Mouse (Mus musculus) granulocyte monocyte progenitor cell, adult 5-6 weeks (primary cell): ENCODE data around the gene Ckmt2. TPM values are rescaled to one million over a fixed set of nuclear protein-coding genes. Genes with fewer than 3 reads are reported as not detected.

ENCODE experiments used
- ATAC-seq: replicated peaks from 2 replicates; pipeline ENCODE4 v1.8.0; 2016; ENCODE audit warnings: mild to moderate bottlenecking, moderate TSS enrichment, inconsistent platforms; ENCODE audit not compliant: poor library complexity, severe bottlenecking
- total RNA-seq, 2 experiments: library from RNA; stranded (forward) in 1 of 2; stranded (reverse) in 1 of 2; fragments of 200-712, 200-1000 nt in 1 of 2; fragments of >200 nt in 1 of 2; fragmentation: Nextera tagmentation in 1 of 2; gene quantifications; 2 replicates each; pipeline ENCODE4 v1.2.3; 2014 to 2017

Ckmt2 gene
- total RNA-seq, 2 experiments from 2014 or later, result not detected

- ATAC-seq, result no peak
Observed at GRCm38 (mm10) chr13:91874565-91874964, 2.1 kb downstream of the Ckmt2 start.

GRCm38 (mm10) chr13:91873734-91874329 is 2.9 kb downstream of the Ckmt2 start:
- ATAC-seq, result no peak

- ATAC-seq, result no peak
Observed at GRCm38 (mm10) chr13:91868577-91868976, 8.1 kb downstream of the Ckmt2 start.

- ATAC-seq, result peak; percentile 35; the same call in 1 of the 2 replicates
Observed at GRCm38 (mm10) chr13:91858835-91859234, 17.9 kb downstream of the Ckmt2 start.

- no peak for ATAC-seq
Observed at GRCm38 (mm10) chr13:91857427-91857826, 19.3 kb downstream of the Ckmt2 start.

GRCm38 (mm10) chr13:91854412-91854811 is 22.3 kb downstream of the Ckmt2 start:
- no peak for ATAC-seq

GRCm38 (mm10) chr13:91827876-91828275 is 48.8 kb downstream of the Ckmt2 start:
- no peak for ATAC-seq

- no peak for ATAC-seq
Observed at GRCm38 (mm10) chr13:91826066-91826465, 50.6 kb downstream of the Ckmt2 start.

GRCm38 (mm10) chr13:91824845-91825550 is 51.7 kb downstream of the Ckmt2 start:
- ATAC-seq, result no peak

GRCm38 (mm10) chr13:91823735-91824134 is 53.0 kb downstream of the Ckmt2 start:
- ATAC-seq, result no peak

GRCm38 (mm10) chr13:91814670-91815069 is 62.0 kb downstream of the Ckmt2 start:
- 0 out of 2 replicates have a peak, but pooled peaks have one; percentile 27 for ATAC-seq

GRCm38 (mm10) chr13:91809476-91809875 is 67.2 kb downstream of the Ckmt2 start:
- no peak for ATAC-seq

GRCm38 (mm10) chr13:91807874-91808575 is 68.7 kb downstream of the Ckmt2 start:
- peak; percentile 30; the same call in 1 of the 2 replicates for ATAC-seq

GRCm38 (mm10) chr13:91807155-91807839 is 69.4 kb downstream of the Ckmt2 start, which contains the start of gene Zcchc9:
Gene Zcchc9, minus strand, starts transcription at chr13:91807705.
- ATAC-seq, result peak; percentile 94

Other genes starting within 250 kb of the Ckmt2 start
- not detected in 2 replicates for gene Acot12, start 135.4 kb downstream of the Ckmt2 start, total RNA-seq (2014; fragmentation: Nextera tagmentation)
- not detected in 2 replicates for gene Acot12, start 135.4 kb downstream of the Ckmt2 start, total RNA-seq (2017)
- gene Zcchc9, start 69.2 kb downstream of the Ckmt2 start, total RNA-seq (2014; fragmentation: Nextera tagmentation), result 27.1 and 28.8 TPM in 2 replicates
- gene Zcchc9, start 69.2 kb downstream of the Ckmt2 start, total RNA-seq (2017), result 33.5 and 41.9 TPM in 2 replicates